In genomic region chr7:123324105-123324504, GRCm38 (mm10) we compare ENCODE assay signal across 16 mouse cellular contexts.
"Had no signal": no experiment of that assay in that cellular context is flagged by ENCODE, and none has a peak within 500 bp of the region (broad histone marks: within the 10 kb centered on the region; RNA-seq: fewer than 3 reads in every experiment).

No protein-coding gene starts in this region.

- H3K9me3 ChIP-seq: limb, embryonic 10.5 days; limb, embryonic 13.5 days had no signal

- H3K27ac ChIP-seq: kidney, postnatal 0 days; limb, embryonic 10.5 days; limb, embryonic 13.5 days; stomach, postnatal 0 days had no signal

- H3K27me3 ChIP-seq: limb, embryonic 13.5 days had no signal

- DNase-seq: kidney, adult 18-20 months; kidney, postnatal 25 days; layer of hippocampus, adult 9-11 months; midbrain, embryonic 14.5 days; right cerebral cortex, postnatal 14 days; right cerebral cortex, postnatal 4 days; thymus, adult 2 months; thymus, postnatal 14 days; thymus, postnatal 4 days had no signal

- H3K4me2 ChIP-seq: limb, embryonic 13.5 days; midbrain, embryonic 11.5 days had no signal

- H3K9ac ChIP-seq: limb, embryonic 13.5 days had no signal

- H3K4me3 ChIP-seq: layer of hippocampus, adult 2 months; limb, embryonic 10.5 days; limb, embryonic 13.5 days had no signal

- ATAC-seq: intestine, embryonic 16.5 days had no signal
